Mouse (Mus musculus): ENCODE measurements around the gene Carmil3.

Gene Carmil3

GRCm38 (mm10) chr14:55544334-55544733 lies 53.9 kb downstream of the Carmil3 start:
- peak; percentile 55 to 72 for DNase-seq

DNA sequence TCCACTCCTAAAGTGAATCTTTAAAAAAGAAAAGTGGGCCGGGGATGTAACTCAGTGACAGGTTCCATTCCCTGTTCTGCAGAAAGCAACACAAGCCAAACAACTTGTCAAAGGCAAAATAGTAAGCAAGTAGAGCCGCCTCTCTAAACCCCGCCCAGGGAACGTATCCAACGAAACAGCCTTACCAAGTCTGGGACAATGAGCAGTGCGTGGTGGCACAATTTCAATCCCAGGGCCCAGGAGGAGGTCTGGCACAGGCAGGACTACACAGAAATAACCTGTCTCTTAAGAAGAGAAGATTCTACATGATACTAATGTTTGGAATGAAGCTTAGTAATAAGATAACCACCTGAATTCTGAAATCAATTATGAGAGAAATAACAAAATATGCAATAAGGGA lies 59.7 kb downstream of the Carmil3 start:
- DNase-seq: peak; percentile 57 to 62

DNA sequence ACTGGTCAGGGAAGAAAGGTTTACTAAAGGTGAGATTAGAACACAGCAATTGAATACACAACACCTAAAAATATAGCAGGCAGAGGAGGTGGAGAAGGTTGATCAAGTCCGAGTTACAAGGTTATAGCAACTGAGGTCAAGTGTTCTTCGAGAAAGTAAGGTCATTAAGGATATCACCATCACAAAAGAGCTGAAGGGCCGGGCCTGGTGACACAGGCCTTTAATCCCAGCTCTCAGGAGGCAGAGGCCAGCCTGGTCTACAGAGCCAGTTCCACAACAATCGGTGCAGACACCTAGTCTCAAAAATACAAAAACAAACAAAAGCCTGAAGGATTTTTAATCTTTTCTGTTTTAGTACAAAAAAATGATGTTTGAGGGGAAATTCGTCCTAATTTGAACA lies 60.9 kb downstream of the Carmil3 start:
- DNase-seq: no peak

DNA sequence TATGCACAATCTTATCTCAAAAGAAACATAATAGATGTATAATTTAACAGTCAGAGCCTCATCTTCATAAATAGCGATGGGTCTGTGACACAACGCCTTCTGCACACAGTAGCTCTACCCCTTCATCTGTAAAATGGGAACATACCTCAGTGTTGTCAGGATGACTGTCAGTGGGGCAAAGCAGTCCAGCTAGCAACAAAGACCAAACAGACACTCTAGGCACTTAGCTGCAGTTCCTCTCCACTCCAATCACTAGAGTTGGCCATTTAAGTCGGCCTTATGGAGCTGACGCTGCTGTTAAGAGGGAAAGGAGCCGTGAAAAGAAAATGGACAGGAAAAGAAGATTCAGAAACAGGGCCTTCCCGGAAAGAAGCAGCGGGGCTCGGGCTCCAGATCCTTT lies 61.3 kb downstream of the Carmil3 start:
- no peak for DNase-seq

DNA sequence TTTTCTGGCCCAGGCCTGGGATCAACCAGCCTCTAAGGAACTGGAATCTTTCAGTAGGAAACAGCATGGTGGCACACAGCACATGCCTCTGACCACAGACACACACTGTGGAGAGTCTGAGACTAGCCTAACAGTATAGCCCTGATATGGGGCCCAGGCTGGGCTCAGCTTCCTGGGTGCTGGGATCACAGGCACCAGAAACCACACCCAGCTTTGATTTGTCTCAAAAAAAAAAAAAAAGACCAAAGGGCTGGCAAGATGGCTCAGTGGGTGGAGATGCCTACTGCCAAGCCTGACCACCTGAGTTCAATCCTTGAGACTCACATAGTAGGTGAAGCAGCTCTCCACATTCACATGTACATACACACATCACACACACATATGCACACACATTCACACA lies 64.2 kb downstream of the Carmil3 start:
- no peak for DNase-seq

GRCm38 (mm10) chr14:55555788-55556187 lies 65.3 kb downstream of the Carmil3 start:
- DNase-seq: no peak

GRCm38 (mm10) chr14:55557003-55557402 lies 66.6 kb downstream of the Carmil3 start:
- peak; percentile 87 to 94 for DNase-seq

GRCm38 (mm10) chr14:55557587-55557986 lies 67.1 kb downstream of the Carmil3 start:
- DNase-seq: no peak
